Mouse (Mus musculus): Measurements from ENCODE around the gene Fkbp6. TPM values are rescaled to one million over a fixed set of nuclear protein-coding genes. Genes with fewer than 3 reads are reported as not detected.

Gene Fkbp6
- polyA plus RNA-seq, 1 experiment from 2014 or later, result not detected

- peaks cover 37% of the 10 kb centered on the region for H3K27me3 ChIP-seq
- ATAC-seq, result no peak
- POLR2A ChIA-PET, result no interaction called here
- no peak for DNase-seq (ENCODE audit: low read depth, low spot score)
- TF ChIP-seq CTCF (IDR thresholded peaks at IDR 0.05), result no peak
- in situ Hi-C loops (cut with MboI; ENCODE audit: low pct_unique_long_range_greater_than_20kb), result no loop called here
- CTCF ChIA-PET, result interaction anchor here (1.1 kb wide), 1 partner anchor 28 kb away, joined by 3 read pairs; no protein-coding TSS in a partner anchor
Measured at GRCm38 (mm10) chr5:135322197-135322596, 27.6 kb downstream of the Fkbp6 start.

GRCm38 (mm10) chr5:135319856-135320255, 30.0 kb downstream of the Fkbp6 start:
- TF ChIP-seq CTCF (IDR thresholded peaks at IDR 0.05), result no peak
- POLR2A ChIA-PET, result no interaction called here
- CTCF ChIA-PET, result no interaction called here
- no peak for ATAC-seq
- H3K27me3 ChIP-seq, result peaks cover 34% of the 10 kb centered on the region
- in situ Hi-C loops (cut with MboI; ENCODE audit: low pct_unique_long_range_greater_than_20kb), result no loop called here
- DNase-seq (ENCODE audit: low read depth, low spot score), result no peak

GRCm38 (mm10) chr5:135316177-135316576, 33.7 kb downstream of the Fkbp6 start:
- ChIA-PET CTCF (interaction anchor here (1.2 kb wide), 1 partner anchor 8 kb away, joined by 3 read pairs; no protein-coding TSS in a partner anchor), POLR2A (no interaction called here)
- no peak for TF ChIP-seq CTCF (IDR thresholded peaks at IDR 0.05)
- in situ Hi-C loops (cut with MboI; ENCODE audit: low pct_unique_long_range_greater_than_20kb), result no loop called here
- no peak for ATAC-seq
- DNase-seq (ENCODE audit: low read depth, low spot score), result no peak
- peaks cover 7% of the 10 kb centered on the region for H3K27me3 ChIP-seq

GRCm38 (mm10) chr5:135306321-135306965, 43.4 kb downstream of the Fkbp6 start:
- no peak for ATAC-seq
- peaks cover 88% of the 10 kb centered on the region for H3K27me3 ChIP-seq
- in situ Hi-C loops (cut with MboI; ENCODE audit: low pct_unique_long_range_greater_than_20kb), result no loop called here
- no peak for TF ChIP-seq CTCF (IDR thresholded peaks at IDR 0.05)
- DNase-seq (ENCODE audit: low read depth, low spot score), result no peak
- ChIA-PET POLR2A (no interaction called here), CTCF (no interaction called here)

GRCm38 (mm10) chr5:135302454-135302853, 47.4 kb downstream of the Fkbp6 start:
- POLR2A ChIA-PET, result no interaction called here
- DNase-seq (ENCODE audit: low read depth, low spot score) (no peak), ATAC-seq (no peak)
- in situ Hi-C loops (cut with MboI; ENCODE audit: low pct_unique_long_range_greater_than_20kb), result no loop called here
- CTCF ChIA-PET, result interaction anchor here (1.2 to 1.3 kb wide), 2 partner anchors 16 to 68 kb away, joined by 3 read pairs; no protein-coding TSS in a partner anchor
- TF ChIP-seq CTCF (IDR thresholded peaks at IDR 0.05), result no peak
- peaks cover 74% of the 10 kb centered on the region for H3K27me3 ChIP-seq

- DNase-seq (ENCODE audit: low read depth, low spot score), result no peak
- ChIA-PET CTCF (interaction anchor here (1.2 to 1.3 kb wide), 3 partner anchors 15 to 68 kb away, joined by 3 read pairs; no protein-coding TSS in a partner anchor), POLR2A (no interaction called here)
- no peak for ATAC-seq
- no peak for TF ChIP-seq CTCF (IDR thresholded peaks at IDR 0.05)
- H3K27me3 ChIP-seq, result peaks cover 69% of the 10 kb centered on the region
- in situ Hi-C loops (cut with MboI; ENCODE audit: low pct_unique_long_range_greater_than_20kb), result no loop called here
Measured at GRCm38 (mm10) chr5:135301916-135302315, 47.9 kb downstream of the Fkbp6 start.

- CTCF ChIA-PET, result no interaction called here
- peaks cover 15% of the 10 kb centered on the region for H3K27me3 ChIP-seq
- DNase-seq (ENCODE audit: low read depth, low spot score) (no peak), ATAC-seq (no peak)
- TF ChIP-seq CTCF (IDR thresholded peaks at IDR 0.05), result no peak
- in situ Hi-C loops (cut with MboI; ENCODE audit: low pct_unique_long_range_greater_than_20kb), result no loop called here
- POLR2A ChIA-PET, result no interaction called here
Measured at GRCm38 (mm10) chr5:135292001-135292400, 57.8 kb downstream of the Fkbp6 start.

GRCm38 (mm10) chr5:135291193-135291592, 58.7 kb downstream of the Fkbp6 start:
- TF ChIP-seq CTCF (IDR thresholded peaks at IDR 0.05), result no peak
- peaks cover 15% of the 10 kb centered on the region for H3K27me3 ChIP-seq
- ChIA-PET POLR2A (no interaction called here), CTCF (no interaction called here)
- in situ Hi-C loops (cut with MboI; ENCODE audit: low pct_unique_long_range_greater_than_20kb), result no loop called here
- ATAC-seq (no peak), DNase-seq (ENCODE audit: low read depth, low spot score) (no peak)

- no peak for TF ChIP-seq CTCF (IDR thresholded peaks at IDR 0.05)
- POLR2A ChIA-PET, result no interaction called here
- no peak for DNase-seq (ENCODE audit: low read depth, low spot score)
- in situ Hi-C loops (cut with MboI; ENCODE audit: low pct_unique_long_range_greater_than_20kb), result no loop called here
- no peak for ATAC-seq
- peaks cover 12% of the 10 kb centered on the region for H3K27me3 ChIP-seq
- CTCF ChIA-PET, result no interaction called here
Measured at GRCm38 (mm10) chr5:135290703-135291102, 59.1 kb downstream of the Fkbp6 start.

- in situ Hi-C loops (cut with MboI; ENCODE audit: low pct_unique_long_range_greater_than_20kb), result loop anchor here (5.0 to 10.0 kb wide), 4 partner anchors 50 to 372 kb away; partner anchors contain the start of gene Cldn13
- no peak for TF ChIP-seq CTCF (IDR thresholded peaks at IDR 0.05)
- peaks cover under 1% of the 10 kb centered on the region for H3K27me3 ChIP-seq
- ATAC-seq (no peak), DNase-seq (ENCODE audit: low read depth, low spot score) (no peak)
- CTCF ChIA-PET, result interaction anchor here (0.7 to 3.0 kb wide), 10 partner anchors 9 to 274 kb away, joined by 3 to 9 read pairs (median 4); no protein-coding TSS in a partner anchor
- POLR2A ChIA-PET, result no interaction called here
Measured at GRCm38 (mm10) chr5:135286926-135287325, 62.9 kb downstream of the Fkbp6 start.

- POLR2A ChIA-PET, result no interaction called here
- peak; percentile 37 for ATAC-seq
- in situ Hi-C loops (cut with MboI; ENCODE audit: low pct_unique_long_range_greater_than_20kb), result loop anchor here (5.0 to 10.0 kb wide), 4 partner anchors 49 to 371 kb away; partner anchors contain the start of gene Cldn13
- CTCF ChIA-PET, result interaction anchor here (0.7 to 3.0 kb wide), 11 partner anchors 10 to 379 kb away, joined by 3 to 9 read pairs (median 4); no protein-coding TSS in a partner anchor
- peak; percentile 9 for DNase-seq (ENCODE audit: low read depth, low spot score)
- H3K27me3 ChIP-seq, result peaks cover 8% of the 10 kb centered on the region
- TF ChIP-seq CTCF (IDR thresholded peaks at IDR 0.05), result peak; percentile 86
Measured at GRCm38 (mm10) chr5:135286185-135286584, 63.7 kb downstream of the Fkbp6 start.

Measured in Patski (cell line).